Mouse (Mus musculus) CH12.LX (cell line): ENCODE results near the gene Arsk. TPM values are rescaled to one million over a fixed set of nuclear protein-coding genes. Genes with fewer than 3 reads are reported as not detected.

Experiments used
- DNase-seq: peaks from one replicate; pipeline ENCODE4 v3.0.0-alpha.2; 2013; ENCODE audit errors: extremely low read depth
- H3K27ac ChIP-seq: 2 replicates; pipeline ENCODE4 v1.5.1; 2012; ENCODE audit warnings: low read depth, mild to moderate bottlenecking, control low read depth, moderate library complexity; ENCODE audit not compliant: insufficient read depth
- H3K27me3 ChIP-seq: replicated peaks from 2 replicates; pipeline ENCODE3; 2012; ENCODE audit warnings: inconsistent platforms
- H3K36me3 ChIP-seq, 2 experiments: replicated peaks in 1 of 2; 2 replicates each; pipeline versions ENCODE3 to v1.6.1; 2012; ENCODE audit warnings: inconsistent platforms in 1 of 2, low read length in 1 of 2, mild to moderate bottlenecking in 1 of 2, mixed read lengths in 1 of 2, moderate library complexity in 1 of 2; ENCODE audit not compliant: control insufficient read depth in 1 of 2, insufficient read depth in 1 of 2
- H3K4me1 ChIP-seq, 2 experiments: 2 replicates each; pipeline ENCODE4 v1.6.1; 2012; ENCODE audit warnings: inconsistent platforms in 1 of 2, moderate library complexity in 1 of 2; ENCODE audit not compliant: insufficient read depth in 2 of 2, control insufficient read depth in 1 of 2
- H3K4me2 ChIP-seq: 2 replicates; pipeline ENCODE4 v1.6.1; 2012; ENCODE audit warnings: low read depth, mild to moderate bottlenecking, control low read depth; ENCODE audit not compliant: poor library complexity, insufficient read depth, severe bottlenecking
- H3K4me3 ChIP-seq, 3 experiments: fragments of 150-350 bp in 1 of 3; sonication (generic) in 1 of 3; replicated peaks in 1 of 3; 2 replicates each; pipeline versions ENCODE3 to v1.5.1; 2011 to 2012; ENCODE audit warnings: low read depth in 2 of 3, low read length in 2 of 3, mild to moderate bottlenecking in 2 of 3, moderate library complexity in 2 of 3, control low read depth in 1 of 3, improper control_type of control experiment in 1 of 3, inconsistent platforms in 1 of 3, mixed read lengths in 1 of 3; ENCODE audit not compliant: poor library complexity in 1 of 3
- H3K79me2 ChIP-seq: replicated peaks from 2 replicates; pipeline ENCODE4 v1.6.1; 2012; ENCODE audit warnings: mild to moderate bottlenecking, moderate library complexity; ENCODE audit not compliant: control insufficient read depth, poor library complexity, insufficient read depth, severe bottlenecking; ENCODE audit errors: extremely low read depth
- H3K9ac ChIP-seq: 2 replicates; pipeline ENCODE4 v1.6.1; 2012; ENCODE audit warnings: low read depth, mild to moderate bottlenecking, control low read depth, moderate library complexity; ENCODE audit not compliant: insufficient read depth
- H3K9me3 ChIP-seq: replicated peaks from 2 replicates; pipeline ENCODE3; 2012; ENCODE audit warnings: low read length, inconsistent platforms, mixed read lengths
- CHD1 ChIP-seq: IDR thresholded peaks from 2 replicates; pipeline ENCODE4 v1.6.1; 2012; ENCODE audit warnings: low read depth, low read length, improper control_type of control experiment, inconsistent platforms
- CHD2 ChIP-seq: IDR thresholded peaks from 2 replicates; pipeline ENCODE4 v1.6.1; 2011; ENCODE audit warnings: low read length, improper control_type of control experiment
- CTCF ChIP-seq, 2 experiments: IDR thresholded peaks in 1 of 2; conservative IDR thresholded peaks in 1 of 2; 2 replicates each; pipeline ENCODE4 v1.5.1; 2011 to 2012; ENCODE audit warnings: low read depth in 2 of 2, low read length in 2 of 2, improper control_type of control experiment in 1 of 2, inconsistent platforms in 1 of 2, mild to moderate bottlenecking in 1 of 2, moderate library complexity in 1 of 2
- EP300 ChIP-seq: IDR thresholded peaks from 2 replicates; pipeline ENCODE4 v1.6.1; 2011; ENCODE audit warnings: low read length, improper control_type of control experiment
- ETS1 ChIP-seq: conservative IDR thresholded peaks from 2 replicates; pipeline ENCODE4 v1.6.1; 2012; ENCODE audit warnings: low read depth, mild to moderate bottlenecking, inconsistent platforms, low read length, improper control_type of control experiment, moderate library complexity
- GABPA ChIP-seq: IDR thresholded peaks from 2 replicates; pipeline ENCODE4 v1.6.1; 2012; ENCODE audit warnings: low read depth, low read length, improper control_type of control experiment, inconsistent platforms; ENCODE audit not compliant: insufficient replicate concordance
- JUN ChIP-seq: IDR thresholded peaks from 2 replicates; pipeline ENCODE4 v1.6.1; 2011; ENCODE audit warnings: low read depth, mild to moderate bottlenecking, low read length, improper control_type of control experiment, moderate library complexity; ENCODE audit not compliant: insufficient read depth
- JUND ChIP-seq: conservative IDR thresholded peaks from 2 replicates; pipeline ENCODE4 v1.6.1; 2011; ENCODE audit warnings: low read depth, low read length, improper control_type of control experiment
- KAT2A ChIP-seq: IDR thresholded peaks from 2 replicates; pipeline ENCODE4 v1.6.1; 2012; ENCODE audit warnings: low read length, improper control_type of control experiment, inconsistent platforms; ENCODE audit not compliant: insufficient replicate concordance
- MAFK ChIP-seq: IDR thresholded peaks from 2 replicates; pipeline ENCODE4 v1.6.1; 2011; ENCODE audit warnings: low read length, improper control_type of control experiment; ENCODE audit not compliant: insufficient replicate concordance
- MAX ChIP-seq: IDR thresholded peaks from 2 replicates; pipeline ENCODE4 v1.6.1; 2011; ENCODE audit warnings: low read length, improper control_type of control experiment
- MAZ ChIP-seq: IDR thresholded peaks from 2 replicates; pipeline ENCODE4 v1.6.1; 2012; ENCODE audit warnings: low read depth, mild to moderate bottlenecking, inconsistent platforms, low read length, improper control_type of control experiment, moderate library complexity
- MEF2A ChIP-seq: IDR thresholded peaks from 2 replicates; pipeline ENCODE4 v1.6.1; 2014; ENCODE audit warnings: low read depth, mild to moderate bottlenecking, inconsistent platforms, low read length, improper control_type of control experiment, borderline replicate concordance
- MXI1 ChIP-seq: IDR thresholded peaks from 2 replicates; pipeline ENCODE4 v1.6.1; 2011; ENCODE audit warnings: mild to moderate bottlenecking, low read depth, low read length, improper control_type of control experiment
- NRF1 ChIP-seq: IDR thresholded peaks from 2 replicates; pipeline ENCODE4 v1.6.1; 2014; ENCODE audit warnings: low read depth, mild to moderate bottlenecking, inconsistent platforms, low read length, improper control_type of control experiment, moderate library complexity
- POLR2A ChIP-seq: IDR thresholded peaks from 2 replicates; pipeline ENCODE4 v1.6.1; 2011; ENCODE audit warnings: low read depth, mild to moderate bottlenecking, improper control_type of control experiment, low read length
- RAD21 ChIP-seq: IDR thresholded peaks from 2 replicates; pipeline ENCODE4 v1.6.1; 2011; ENCODE audit warnings: low read depth, mild to moderate bottlenecking, low read length, improper control_type of control experiment, moderate library complexity
- SIN3A ChIP-seq: IDR thresholded peaks from 2 replicates; pipeline ENCODE4 v1.6.1; 2012; ENCODE audit warnings: low read length, improper control_type of control experiment, inconsistent platforms
- SMC3 ChIP-seq: IDR thresholded peaks from 2 replicates; pipeline ENCODE4 v1.6.1; 2011; ENCODE audit warnings: low read depth, low read length, improper control_type of control experiment
- USF1 ChIP-seq: IDR thresholded peaks from 2 replicates; pipeline ENCODE4 v1.6.1; 2014; ENCODE audit warnings: low read depth, mild to moderate bottlenecking, inconsistent platforms, low read length, improper control_type of control experiment
- ZC3H11A ChIP-seq: IDR thresholded peaks from 2 replicates; pipeline ENCODE4 v1.6.1; 2012; ENCODE audit warnings: low read depth, mild to moderate bottlenecking, inconsistent platforms, low read length, improper control_type of control experiment
- ZKSCAN1 ChIP-seq: IDR thresholded peaks from 2 replicates; pipeline ENCODE4 v1.6.1; 2012; ENCODE audit warnings: low read depth, inconsistent platforms, low read length, improper control_type of control experiment, borderline replicate concordance
- dilution Hi-C: fragments of 300-500 bp; cut with MboI; formaldehyde crosslinking; loops from 2 replicates; pipeline ENCODE4 v1.14.3; 2020; ENCODE audit warnings: low sequenced_read_pairs; ENCODE audit not compliant: extremely low pct_unique_long_range_greater_than_20kb, extremely low pct_ligation_motif_present
- in situ Hi-C: fragments of 300-500 bp; cut with MboI; formaldehyde crosslinking; loops from 3 replicates; pipeline ENCODE4 v1.14.3; 2019; ENCODE audit warnings: low sequenced_read_pairs, low pct_ligation_motif_present, low pct_unique_long_range_greater_than_20kb, mixed read lengths
- polyA plus RNA-seq: library from polyadenylated mRNA; unstranded; fragments of >175 nt; gene quantifications from 2 replicates; pipeline ENCODE4 v1.2.1, GENCODE M21; 2012; ENCODE audit warnings: low read depth; ENCODE audit not compliant: insufficient read length
- total RNA-seq, 2 experiments: library from RNA; depleted of rRNA; stranded (reverse); fragments of 300-350 nt in 1 of 2; fragments of >200 nt in 1 of 2; gene quantifications; 2 replicates each; pipeline ENCODE4 v1.2.3; 2012 to 2014

Arsk gene
- total and polyA plus RNA-seq, 3 experiments: 4.0 to 7.6 (median 4.2) TPM

DNA sequence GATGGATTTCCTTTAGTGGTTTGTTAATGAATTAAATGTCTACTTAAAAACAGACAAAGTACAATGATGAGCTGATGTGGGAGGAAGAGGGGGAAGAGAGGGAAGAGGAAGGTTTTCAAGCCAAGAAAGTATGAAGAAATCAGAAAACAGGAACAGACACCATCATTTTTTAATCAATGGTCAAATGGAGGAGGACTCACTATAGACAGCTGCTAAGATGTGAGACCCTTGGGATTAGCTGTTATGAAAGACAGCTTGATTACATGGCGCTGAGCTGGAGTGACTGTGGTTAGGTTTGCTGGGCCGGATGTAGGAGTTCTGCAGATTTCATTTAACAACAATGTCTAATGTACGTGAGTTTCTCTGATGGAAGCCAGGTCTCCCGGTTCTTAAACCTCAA lies 34.9 kb downstream of the Arsk start:
- TF ChIP-seq EP300 (no peak), GABPA (no peak), CTCF (conservative IDR thresholded peaks at IDR 0.05 in 1 of 2, IDR thresholded peaks at IDR 0.05 in 1 of 2; ENCODE audit: low read depth in 2 of 2, low read length in 2 of 2) (no peak), MAZ (no peak), CHD2 (no peak), SIN3A (no peak), ETS1 (no peak), MAFK (no peak), KAT2A (no peak), USF1 (no peak)
- DNase-seq: no peak
- no peak overlapping the region for H3K27ac ChIP-seq
- H3K79me2 ChIP-seq: no peaks in the 10 kb centered on the region
- no peak overlapping the region for H3K4me2 ChIP-seq
- H3K9me3 ChIP-seq: no peaks in the 10 kb centered on the region
- in situ Hi-C loops: no loop called here
- dilution Hi-C loops: no loop called here
- H3K27me3 ChIP-seq: no peaks in the 10 kb centered on the region
- H3K4me3 ChIP-seq: no peak overlapping the region
- no peaks in the 10 kb centered on the region for H3K4me1 ChIP-seq
- peaks cover 14 to 27% of the 10 kb centered on the region in 2 experiments for H3K36me3 ChIP-seq
- no peak overlapping the region for H3K9ac ChIP-seq

DNA sequence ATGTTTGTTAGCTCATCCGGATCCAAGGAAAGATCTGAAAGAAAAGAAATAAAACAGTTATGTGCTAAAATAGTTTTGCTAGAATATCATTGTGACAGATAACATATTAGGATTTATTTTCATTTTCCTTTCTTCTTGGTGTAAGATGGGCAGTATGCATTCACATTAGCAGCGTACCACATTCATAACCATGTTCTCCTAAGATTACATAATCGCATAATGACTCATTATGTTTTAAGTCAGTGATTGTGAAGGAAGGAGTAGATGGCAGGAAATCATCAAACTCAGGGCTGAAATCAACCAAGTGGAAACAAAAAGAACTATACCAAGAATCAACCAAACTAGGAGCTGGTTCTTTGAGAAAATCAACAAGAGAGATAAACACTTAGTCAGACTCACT lies 35.9 kb downstream of the Arsk start:
- dilution Hi-C loops (no loop called here), in situ Hi-C loops (no loop called here)
- Histone ChIP-seq H3K9ac (no peak overlapping the region), H3K27ac (no peak overlapping the region), H3K4me1 (no peaks in the 10 kb centered on the region), H3K4me3 (no peak overlapping the region), H3K36me3 (peaks cover 14 to 27% of the 10 kb centered on the region in 2 experiments), H3K4me2 (no peak overlapping the region), H3K79me2 (no peaks in the 10 kb centered on the region), H3K9me3 (no peaks in the 10 kb centered on the region), H3K27me3 (no peaks in the 10 kb centered on the region)
- TF ChIP-seq MAX: no peak
- no peak for TF ChIP-seq CHD1
- TF ChIP-seq GABPA: no peak
- no peak for TF ChIP-seq NRF1
- TF ChIP-seq MEF2A: no peak
- no peak for TF ChIP-seq MXI1
- no peak for TF ChIP-seq ETS1
- no peak for TF ChIP-seq JUN
- no peak for TF ChIP-seq USF1
- TF ChIP-seq RAD21: no peak
- no peak for TF ChIP-seq ZKSCAN1
- no peak for TF ChIP-seq JUND
- no peak for TF ChIP-seq POLR2A
- no peak for TF ChIP-seq SMC3
- no peak for TF ChIP-seq ZC3H11A
- no peak for DNase-seq
